Mouse (Mus musculus) activated CD4-positive, CD25-positive, alpha-beta regulatory T cell, adult 4 months (primary cell): ENCODE data around the gene Olfr1196. TPM values are rescaled to one million over a fixed set of nuclear protein-coding genes. Genes with fewer than 3 reads are reported as not detected.
"Not testable (repeated sequence)": the region's sequence is repeated elsewhere in the genome, so short reads cannot be mapped to it uniquely, and the experiment has no call there.

Experiments used
- ATAC-seq: one replicate; pipeline ENCODE4 v1.8.0; 2017
- polyA plus RNA-seq, 2 experiments: library from polyadenylated mRNA; unstranded; fragments of 100-300 nt; shearing (Covaris generic); gene quantifications; one replicate each; pipeline ENCODE4 v1.2.1; 2017

Olfr1196 gene
- polyA plus RNA-seq = not detected

GRCm38 (mm10) chr2:88704497-88704896 is at the start of gene Olfr1196:
Gene Olfr1196, minus strand, starts transcription at chr2:88704597.
- ATAC-seq = no peak

- no peak for ATAC-seq
Observed at GRCm38 (mm10) chr2:88751270-88751669, 46.9 kb upstream of the Olfr1196 start, which contains the start of gene Olfr1198. Gene Olfr1198, minus strand, starts transcription at chr2:88751370.

GRCm38 (mm10) chr2:88743379-88743778 is 39.0 kb upstream of the Olfr1196 start:
- ATAC-seq = no peak

- no peak for ATAC-seq
Observed at GRCm38 (mm10) chr2:88732266-88732665, 27.9 kb upstream of the Olfr1196 start, which contains the start of gene Olfr1197. Gene Olfr1197, minus strand, starts transcription at chr2:88732366.

- ATAC-seq = no peak
Observed at GRCm38 (mm10) chr2:88689087-88689486, 15.3 kb downstream of the Olfr1196 start, which contains the start of gene Olfr1195. Gene Olfr1195, minus strand, starts transcription at chr2:88689187.

- ATAC-seq = not testable (repeated sequence)
Observed at GRCm38 (mm10) chr2:88675328-88675727, 29.1 kb downstream of the Olfr1196 start, which contains the start of gene Olfr1193. Gene Olfr1193, plus strand, starts transcription at chr2:88675628.

- ATAC-seq = no peak
Observed at GRCm38 (mm10) chr2:88648209-88648608, 56.2 kb downstream of the Olfr1196 start, which contains the start of gene Olfr1192-ps1. Gene Olfr1192-ps1, plus strand, starts transcription at chr2:88648509.

Other genes starting within 250 kb of the Olfr1196 start
- not detected for gene Olfr1183, start 249.7 kb downstream of the Olfr1196 start, polyA plus RNA-seq
- gene Olfr1184, start 221.0 kb downstream of the Olfr1196 start, polyA plus RNA-seq = not detected
- gene Olfr1185-ps1, start 211.3 kb downstream of the Olfr1196 start, polyA plus RNA-seq = under 1 TPM in 1 of 2 experiments, not detected in 1; 0.16 TPM
- gene Olfr1186, start 186.0 kb downstream of the Olfr1196 start, polyA plus RNA-seq = not detected
- not detected for gene Olfr1188, start 147.7 kb downstream of the Olfr1196 start, polyA plus RNA-seq
- gene Olfr1189, start 118.1 kb downstream of the Olfr1196 start, polyA plus RNA-seq = not detected
- gene Olfr1191-ps1, start 64.1 kb downstream of the Olfr1196 start, polyA plus RNA-seq = not detected
- gene Olfr1192-ps1, start 56.1 kb downstream of the Olfr1196 start, polyA plus RNA-seq = not detected
- gene Olfr1193, start 29.0 kb downstream of the Olfr1196 start, polyA plus RNA-seq = not detected
- gene Olfr1195, start 15.4 kb downstream of the Olfr1196 start, polyA plus RNA-seq = under 1 TPM in 1 of 2 experiments, not detected in 1; 0.17 TPM
- not detected for gene Olfr1197, start 27.8 kb upstream of the Olfr1196 start, polyA plus RNA-seq
- gene Olfr1198, start 46.8 kb upstream of the Olfr1196 start, polyA plus RNA-seq = not detected
- gene Olfr1199, start 55.9 kb upstream of the Olfr1196 start, polyA plus RNA-seq = not detected
- not detected for gene Olfr1200, start 65.9 kb upstream of the Olfr1196 start, polyA plus RNA-seq
- not detected for gene Olfr1201, start 88.4 kb upstream of the Olfr1196 start, polyA plus RNA-seq
- gene Olfr1202, start 109.9 kb upstream of the Olfr1196 start, polyA plus RNA-seq = not detected
- gene Olfr1205, start 125.1 kb upstream of the Olfr1196 start, polyA plus RNA-seq = under 1 TPM in 1 of 2 experiments, not detected in 1; 0.07 TPM
- not detected for gene Olfr1204, start 144.7 kb upstream of the Olfr1196 start, polyA plus RNA-seq
- under 1 TPM in 1 of 2 experiments, not detected in 1; 0.29 TPM for gene Olfr1206, start 158.6 kb upstream of the Olfr1196 start, polyA plus RNA-seq
- gene Olfr1208, start 197.7 kb upstream of the Olfr1196 start, polyA plus RNA-seq = under 1 TPM in 1 of 2 experiments, not detected in 1; 0.21 TPM
- gene Olfr1209, start 210.6 kb upstream of the Olfr1196 start, polyA plus RNA-seq = not detected
- not detected for gene Olfr1211, start 233.5 kb upstream of the Olfr1196 start, polyA plus RNA-seq
- not detected for gene Olfr1212, start 249.4 kb upstream of the Olfr1196 start, polyA plus RNA-seq